In the genomic region with DNA sequence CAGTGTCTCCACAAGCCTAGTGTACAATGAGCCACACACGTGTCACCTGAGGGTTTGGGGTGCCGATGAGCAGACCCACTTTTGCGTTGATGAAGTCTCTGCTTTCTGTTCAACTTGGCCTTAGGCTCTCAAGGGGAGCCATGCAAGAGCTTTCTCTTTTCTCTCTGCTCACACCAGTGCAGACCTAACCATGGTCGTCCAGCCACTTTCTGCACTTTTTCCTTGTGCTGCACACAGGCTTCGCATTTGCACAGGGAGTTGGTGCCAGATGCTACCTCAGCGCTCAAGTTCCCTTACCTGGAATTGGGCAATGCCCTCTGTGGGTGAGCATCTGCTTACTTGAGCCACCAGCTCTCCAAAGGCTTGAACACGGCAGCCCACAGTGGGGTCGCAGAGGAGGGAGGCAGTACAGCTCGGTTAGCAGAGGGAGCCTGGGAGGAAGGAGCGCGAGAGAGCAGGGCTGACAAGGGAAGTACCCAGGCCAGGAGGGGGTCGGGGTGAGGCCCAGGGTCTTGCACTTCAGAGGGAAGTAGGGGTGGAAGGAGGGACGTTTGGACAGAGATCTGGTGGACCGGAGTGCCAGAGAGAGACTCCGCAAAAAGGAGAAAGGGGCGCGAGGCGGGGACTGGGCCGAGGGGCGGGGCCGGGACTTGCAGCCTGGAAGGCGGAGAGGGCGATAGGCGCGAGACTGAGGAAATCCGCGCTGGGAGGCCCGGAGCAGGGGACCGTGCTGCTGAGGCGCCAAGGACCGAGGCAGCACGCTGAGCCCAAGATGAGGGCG, we compare ENCODE assay signal across 8 mouse cellular contexts. TPM values are rescaled to one million over a fixed set of nuclear protein-coding genes. Genes with fewer than 3 reads are reported as not detected.
DNase-seq lines count a peak whose midpoint lies in the region; ATAC-seq and TF ChIP-seq lines count a peak whose summit lies in the region.

TSS of gene Vipr2 (plus strand) at position 653 of the 781 bp plus-strand sequence.

- H3K27ac ChIP-seq in intestine, embryonic 16.5 days (ENCODE audit: low read length) = no peak within 1 kb of the TSS
- H3K27ac ChIP-seq in lung, embryonic 16.5 days (ENCODE audit: low read length) = no peak within 1 kb of the TSS
- H3K27ac ChIP-seq in olfactory bulb, adult 2 months (ENCODE audit: insufficient read depth, low read depth, low read length) = peak within 1 kb of the TSS; percentile 90

- no peaks in the 10 kb centered on the region for H3K9me3 ChIP-seq in intestine, embryonic 16.5 days (ENCODE audit: control insufficient read depth, low read length)
- no peaks in the 10 kb centered on the region for H3K9me3 ChIP-seq in lung, embryonic 16.5 days (ENCODE audit: control insufficient read depth, low read length)

- H3K36me3 ChIP-seq in intestine, embryonic 16.5 days (ENCODE audit: control insufficient read depth, insufficient read depth, low read length) = no peaks in the 10 kb centered on the region
- H3K36me3 ChIP-seq in lung, embryonic 16.5 days (ENCODE audit: control insufficient read depth, insufficient read depth, low read length) = no peaks in the 10 kb centered on the region

- peak; percentile 44 for TF ChIP-seq POLR2A in olfactory bulb, adult 2 months (IDR thresholded peaks at IDR 0.05; ENCODE audit: insufficient read depth, low read depth, low read length)

- DNase-seq in 416B (ENCODE audit: low read depth) = peak; percentile 73
- DNase-seq in WW6 (ENCODE audit: low read depth, low spot score) = peak; percentile 22
- DNase-seq in cerebellum, postnatal 4 days (ENCODE audit: low spot score in 2 of 2) = peak; percentile 24 to 51
- peak; percentile 59 to 81 for DNase-seq in gastrocnemius, postnatal 4 days (ENCODE audit: low spot score in 2 of 2)
- DNase-seq in yolk sac, embryonic 10.5 days (ENCODE audit: low spot score) = peak; percentile 63

- H3K9ac ChIP-seq in intestine, embryonic 16.5 days (ENCODE audit: low read depth, low read length) = peak within 1 kb of the TSS; percentile 70
- H3K9ac ChIP-seq in lung, embryonic 16.5 days (ENCODE audit: low read length) = peak within 1 kb of the TSS; percentile 73

- no peaks in the 10 kb centered on the region; the same call in 1 of the 2 replicates for H3K27me3 ChIP-seq in intestine, embryonic 16.5 days (replicated peaks; ENCODE audit: control insufficient read depth, insufficient read depth, low read length)
- H3K27me3 ChIP-seq in lung, embryonic 16.5 days (ENCODE audit: control insufficient read depth, insufficient read depth, low read depth, low read length) = peaks cover 4% of the 10 kb centered on the region; the same call in 1 of the 2 replicates

- peak within 1 kb of the TSS; percentile 93 for H3K4me2 ChIP-seq in intestine, embryonic 16.5 days (ENCODE audit: low read depth, low read length)
- H3K4me2 ChIP-seq in lung, embryonic 16.5 days (ENCODE audit: low read depth, low read length) = peak within 1 kb of the TSS; percentile 95

- H3K4me1 ChIP-seq in intestine, embryonic 16.5 days (ENCODE audit: control insufficient read depth, insufficient read depth, low read length) = 0 out of 2 replicates have a peak, but pooled peaks cover 2% of the 10 kb centered on the region
- H3K4me1 ChIP-seq in lung, embryonic 16.5 days (replicated peaks; ENCODE audit: control insufficient read depth, insufficient read depth, low read length) = peaks cover 7% of the 10 kb centered on the region
- peaks cover 12% of the 10 kb centered on the region for H3K4me1 ChIP-seq in olfactory bulb, adult 2 months (ENCODE audit: control insufficient read depth, insufficient read depth, low read length)

- WGBS in intestine, embryonic 16.5 days = 5% methylated on average over 33 of the region's 33 CpGs
- 6% methylated on average over 33 of the region's 33 CpGs for WGBS in lung, embryonic 16.5 days
- WGBS in olfactory bulb, adult 2 months = 7% methylated on average over 33 of the region's 33 CpGs

- TF ChIP-seq CTCF in olfactory bulb, adult 2 months (IDR thresholded peaks at IDR 0.05; ENCODE audit: insufficient read depth, low read depth, low read length) = no peak

- peak within 1 kb of the TSS; percentile 64 for H3K4me3 ChIP-seq in intestine, embryonic 16.5 days (ENCODE audit: low read length)
- peak within 1 kb of the TSS; percentile 69 for H3K4me3 ChIP-seq in lung, embryonic 16.5 days (ENCODE audit: low read length)
- H3K4me3 ChIP-seq in olfactory bulb, adult 2 months (ENCODE audit: insufficient read depth, low read depth, low read length) = peak within 1 kb of the TSS; percentile 64

- ATAC-seq in intestine, embryonic 16.5 days = peak; percentile 99
- ATAC-seq in lung, embryonic 16.5 days (ENCODE audit: low read depth) = peak; percentile 95

RNA-seq across cellular contexts. Expression of gene Vipr2, which starts in this region (rescaled TPM):
- 1 to 10 TPM; 6.6 to 7.0 TPM for total RNA-seq in gastrocnemius, postnatal 4 days (2021)
- 2.8 and 3.4 TPM in 2 replicates for polyA plus RNA-seq in intestine, embryonic 16.5 days (2015; fragmentation: Nextera tagmentation; extraction: Ambion mirVana)
- 2.8 and 2.9 TPM in 2 replicates for polyA plus RNA-seq in lung, embryonic 16.5 days (2015; fragmentation: Nextera tagmentation; extraction: Ambion mirVana)
- not detected in 2 replicates for polyA plus RNA-seq in olfactory bulb, adult 2 months (2012; ENCODE audit: insufficient read depth, insufficient read length, low replicate concordance, missing spikeins)

Comparison
In these comparisons a context has a peak if more than half of its experiments do, and no peak if none do; other contexts are left out.
1. DNase-seq: peak in every context shown above with its lines; median percentile 73 in 416B; 70 in gastrocnemius, postnatal 4 days; 63 in yolk sac, embryonic 10.5 days; 38 in cerebellum, postnatal 4 days; 22 in WW6.